In genomic region chr5:115053791-115054396, GRCm38 (mm10) we compare ENCODE assay signal across 20 mouse cellular contexts. TPM values are rescaled to one million over a fixed set of nuclear protein-coding genes. Genes with fewer than 3 reads are reported as not detected.
DNase-seq lines count a peak whose midpoint lies in the region; ATAC-seq and TF ChIP-seq lines count a peak whose summit lies in the region.
"Had no signal": no experiment of that assay in that cellular context is flagged by ENCODE, and none has a peak within 500 bp of the region (broad histone marks: within the 10 kb centered on the region; RNA-seq: fewer than 3 reads in every experiment).

No protein-coding gene starts in this region.

- H3K4me2 ChIP-seq in kidney, embryonic 15.5 days = no peak overlapping the region
- peak overlapping the region; percentile 57 for H3K4me2 ChIP-seq in liver, embryonic 12.5 days
- H3K4me2 ChIP-seq in stomach, embryonic 15.5 days = no peak overlapping the region
- H3K4me2 ChIP-seq: forebrain, embryonic 13.5 days; hindbrain, embryonic 14.5 days had no signal

- H3K9me3 ChIP-seq in kidney, embryonic 15.5 days (replicated peaks) = no peaks in the 10 kb centered on the region
- H3K9me3 ChIP-seq in liver, embryonic 12.5 days (replicated peaks) = 0 out of 2 replicates have a peak, but pooled peaks cover 3% of the 10 kb centered on the region
- no peaks in the 10 kb centered on the region for H3K9me3 ChIP-seq in stomach, embryonic 15.5 days
- H3K9me3 ChIP-seq: forebrain, embryonic 13.5 days; megakaryocyte, embryonic 14.5 days had no signal

- no peak overlapping the region for H3K9ac ChIP-seq in kidney, embryonic 15.5 days
- H3K9ac ChIP-seq in liver, embryonic 12.5 days = peak overlapping the region; percentile 39
- H3K9ac ChIP-seq in stomach, embryonic 15.5 days = no peak overlapping the region
- H3K9ac ChIP-seq: forebrain, embryonic 13.5 days; hindbrain, embryonic 14.5 days had no signal

- TF ChIP-seq POLR2A in kidney, adult 2 months (IDR thresholded peaks at IDR 0.05; ENCODE audit: low read depth, low read length) = no peak

- peak overlapping the region; percentile 46; the same call in 1 of the 2 replicates for H3K27ac ChIP-seq in kidney, embryonic 15.5 days
- H3K27ac ChIP-seq in kidney, adult 2 months (ENCODE audit: insufficient read depth, low read depth, low read length) = no peak overlapping the region
- peak overlapping the region; percentile 92 for H3K27ac ChIP-seq in liver, embryonic 12.5 days
- no peak overlapping the region for H3K27ac ChIP-seq in stomach, embryonic 15.5 days
- H3K27ac ChIP-seq: forebrain, embryonic 13.5 days; hindbrain, embryonic 14.5 days had no signal

- ATAC-seq in kidney, embryonic 15.5 days (replicated peaks; ENCODE audit: low FRiP score) = no peak
- ATAC-seq in liver, embryonic 12.5 days = peak; percentile 71
- 0 out of 2 replicates have a peak, but pooled peaks have one; percentile 10 for ATAC-seq in stomach, embryonic 15.5 days (ENCODE audit: insufficient read depth, low FRiP score, low read depth)
- no peak for ATAC-seq in cerebellum, adult (ENCODE audit: insufficient number of reproducible peaks, low FRiP score, low TSS enrichment)
- ATAC-seq: CD4-positive, CD25-positive, alpha-beta regulatory T cell, adult 4 months; forebrain, embryonic 13.5 days had no signal

- WGBS in kidney, embryonic 15.5 days = 48% methylated on average over 22 of the region's 22 CpGs
- 63% methylated on average over 22 of the region's 22 CpGs for WGBS in kidney, adult 2 months
- 66% methylated on average over 22 of the region's 22 CpGs for WGBS in liver, embryonic 12.5 days (ENCODE audit: insufficient replicate concordance)
- 91% methylated on average over 22 of the region's 22 CpGs for WGBS in stomach, embryonic 15.5 days

- no peak for TF ChIP-seq CTCF in kidney, adult 2 months (conservative IDR thresholded peaks at IDR 0.05; ENCODE audit: insufficient read depth, insufficient read length, low read depth, low read length)

- no peaks in the 10 kb centered on the region for H3K27me3 ChIP-seq in kidney, embryonic 15.5 days
- no peaks in the 10 kb centered on the region for H3K27me3 ChIP-seq in kidney, adult 2 months (replicated peaks; ENCODE audit: control insufficient read depth, insufficient read depth, low read length)
- no peaks in the 10 kb centered on the region for H3K27me3 ChIP-seq in liver, embryonic 12.5 days (replicated peaks)
- H3K27me3 ChIP-seq in stomach, embryonic 15.5 days (replicated peaks) = no peaks in the 10 kb centered on the region
- H3K27me3 ChIP-seq: forebrain, embryonic 13.5 days; megakaryocyte, embryonic 14.5 days had no signal

- H3K4me1 ChIP-seq in kidney, embryonic 15.5 days = peaks cover 38% of the 10 kb centered on the region
- H3K4me1 ChIP-seq in kidney, adult 2 months (ENCODE audit: control insufficient read depth, insufficient read depth, low read length) = peaks cover 19% of the 10 kb centered on the region; the same call in 1 of the 2 replicates
- H3K4me1 ChIP-seq in liver, embryonic 12.5 days = peaks cover 99% of the 10 kb centered on the region
- H3K4me1 ChIP-seq in stomach, embryonic 15.5 days = 0 out of 2 replicates have a peak, but pooled peaks cover 9% of the 10 kb centered on the region

- no peak for DNase-seq in kidney, adult 2 months
- DNase-seq in ovary, postnatal 36 days (ENCODE audit: low spot score) = peak; percentile 31
- no peak for DNase-seq in ovary, postnatal 14 days (ENCODE audit: low spot score)
- DNase-seq in right cerebral cortex, postnatal 36 days (ENCODE audit: low spot score in 2 of 2) = no peak
- DNase-seq: adrenal gland, adult 2 months; cerebellum, adult 11 months; cerebellum, postnatal 14 days; gastrocnemius, postnatal 36 days; kidney, adult 18-20 months; right cerebral cortex, postnatal 14 days; thymus, postnatal 4 days had no signal

- H3K4me3 ChIP-seq in kidney, embryonic 15.5 days (replicated peaks) = no peak overlapping the region
- H3K4me3 ChIP-seq in kidney, adult 2 months (ENCODE audit: insufficient read depth, low read depth, low read length) = no peak overlapping the region
- no peak overlapping the region for H3K4me3 ChIP-seq in liver, embryonic 12.5 days
- no peak overlapping the region for H3K4me3 ChIP-seq in stomach, embryonic 15.5 days (replicated peaks)
- H3K4me3 ChIP-seq: forebrain, embryonic 13.5 days; megakaryocyte, embryonic 14.5 days had no signal

- H3K36me3 ChIP-seq in kidney, embryonic 15.5 days = no peaks in the 10 kb centered on the region
- H3K36me3 ChIP-seq in kidney, adult 2 months (ENCODE audit: control insufficient read depth, insufficient read depth, low read length) = no peaks in the 10 kb centered on the region
- peaks cover 4% of the 10 kb centered on the region; the same call in 1 of the 2 replicates for H3K36me3 ChIP-seq in liver, embryonic 12.5 days
- no peaks in the 10 kb centered on the region for H3K36me3 ChIP-seq in stomach, embryonic 15.5 days

RNA-seq across cellular contexts. Expression of gene Sppl3, which starts 43.0 kb away (rescaled TPM):
- polyA plus RNA-seq in kidney, embryonic 15.5 days (2015; fragmentation: Nextera tagmentation; extraction: Ambion mirVana) = 13.6 and 14.8 TPM in 2 replicates
- polyA plus RNA-seq in kidney, adult 2 months (2012; rRNA removed) = 51.5 and 57.0 TPM in 2 replicates
- polyA plus RNA-seq in liver, embryonic 12.5 days (2016; fragmentation: Nextera tagmentation; extraction: Ambion mirVana) = 19.3 and 23.7 TPM in 2 replicates
- 31.5 and 34.2 TPM in 2 replicates for polyA plus RNA-seq in stomach, embryonic 15.5 days (2015; fragmentation: Nextera tagmentation; extraction: Ambion mirVana)

RNA-seq across cellular contexts. Expression of gene Gm10401, which starts 44.2 kb away (rescaled TPM):
- polyA plus RNA-seq in kidney, embryonic 15.5 days (2015; fragmentation: Nextera tagmentation; extraction: Ambion mirVana) = 33.0 and 34.2 TPM in 2 replicates
- not detected in 2 replicates for polyA plus RNA-seq in kidney, adult 2 months (2012; rRNA removed)
- polyA plus RNA-seq in liver, embryonic 12.5 days (2016; fragmentation: Nextera tagmentation; extraction: Ambion mirVana) = 12.2 and 15.1 TPM in 2 replicates
- polyA plus RNA-seq in stomach, embryonic 15.5 days (2015; fragmentation: Nextera tagmentation; extraction: Ambion mirVana) = 27.1 and 31.2 TPM in 2 replicates
- polyA plus RNA-seq: adrenal gland, adult 2 months; testis, adult 2 months had no signal

Comparison
In these comparisons a context has a peak if more than half of its experiments do, and no peak if none do; other contexts are left out.
1. H3K27ac ChIP-seq: peak in kidney, embryonic 15.5 days (single experiment) and liver, embryonic 12.5 days (single experiment); none in kidney, adult 2 months (single experiment) and stomach, embryonic 15.5 days (single experiment).
2. RNA of gene Gm10401, which starts 44.2 kb away (polyA plus RNA-seq): 33.0 to 34.2 TPM in kidney, embryonic 15.5 days, 27.1 to 31.2 TPM in stomach, embryonic 15.5 days and 12.2 to 15.1 TPM in liver, embryonic 12.5 days; not detected in kidney, adult 2 months; every median in the first group is over 10 times any median in the second.
3. ATAC-seq: peak in liver, embryonic 12.5 days (single experiment) and stomach, embryonic 15.5 days (single experiment); none in kidney, embryonic 15.5 days (single experiment) and cerebellum, adult (single experiment).